Mouse (Mus musculus) thymus, adult 2 months (tissue): ENCODE results near the gene Serinc4. TPM values are rescaled to one million over a fixed set of nuclear protein-coding genes. Genes with fewer than 3 reads are reported as not detected.

Experiments used
- DNase-seq: peaks from one replicate; pipeline ENCODE4 v3.0.0; 2021
- H3K27ac ChIP-seq: fragments of 200-500 bp; 2 replicates; pipeline ENCODE4 v1.5.1; 2012; ENCODE audit warnings: low read length, control low read depth; ENCODE audit not compliant: control insufficient read depth, insufficient read depth
- H3K27me3 ChIP-seq: fragments of 200-500 bp; 2 replicates; pipeline ENCODE4 v1.6.1; 2012; ENCODE audit warnings: mild to moderate bottlenecking, low read length, moderate library complexity, mixed read lengths; ENCODE audit not compliant: control insufficient read depth, insufficient read depth
- H3K36me3 ChIP-seq: fragments of 200-500 bp; 2 replicates; pipeline ENCODE4 v1.6.1; 2012; ENCODE audit warnings: mild to moderate bottlenecking, low read length, moderate library complexity; ENCODE audit not compliant: control insufficient read depth, insufficient read depth
- H3K4me1 ChIP-seq: fragments of 200-500 bp; replicated peaks from 2 replicates; pipeline ENCODE4 v1.6.1; 2012; ENCODE audit warnings: low read length; ENCODE audit not compliant: control insufficient read depth, insufficient read depth
- H3K4me3 ChIP-seq: fragments of 200-500 bp; 2 replicates; pipeline ENCODE4 v1.5.1; 2012; ENCODE audit warnings: mild to moderate bottlenecking, low read length, control low read depth, moderate library complexity; ENCODE audit not compliant: control insufficient read depth, insufficient read depth
- CTCF ChIP-seq: fragments of 200-500 bp; IDR thresholded peaks from 2 replicates; pipeline ENCODE4 v1.5.1; 2012; ENCODE audit warnings: mild to moderate bottlenecking, control low read depth, low read length, moderate library complexity, borderline replicate concordance; ENCODE audit not compliant: control insufficient read depth, poor library complexity, insufficient read depth; ENCODE audit errors: extremely low read depth
- POLR2A ChIP-seq: fragments of 200-500 bp; IDR thresholded peaks from 2 replicates; pipeline ENCODE4 v1.6.1; 2012; ENCODE audit warnings: mild to moderate bottlenecking, low read length, control low read depth, moderate library complexity; ENCODE audit not compliant: control insufficient read depth, poor library complexity, insufficient read depth; ENCODE audit errors: extremely low read depth
- WGBS: fragments of 180-500 bp; shearing (Covaris S2); methylation state at CpG from one replicate; pipeline ENCODE4 v1.1.7; 2018; 5-methylcytosine and 5-hydroxymethylcytosine counted together
- polyA plus RNA-seq: library from polyadenylated mRNA; depleted of rRNA; stranded (reverse); fragments of >200 nt; gene quantifications from 2 replicates; pipeline ENCODE4 v1.2.3, GENCODE M21; 2012

Gene Serinc4
- polyA plus RNA-seq, 1 experiment, result 0.70 TPM

- under 1% methylated on average over 70 of the region's 74 CpGs for WGBS
These were observed 7.6 kb downstream of the Serinc4 start, which contains the start of gene Serf2 for GRCm38 (mm10) chr2:121448739-121449535. Gene Serf2, plus strand, starts transcription at chr2:121449195.

GRCm38 (mm10) chr2:121448136-121448535 is 8.4 kb downstream of the Serinc4 start:
- no peak for TF ChIP-seq POLR2A
- TF ChIP-seq CTCF, result no peak
- Histone ChIP-seq H3K27me3 (no peaks in the 10 kb centered on the region), H3K36me3 (no peaks in the 10 kb centered on the region), H3K4me1 (peaks cover 7% of the 10 kb centered on the region), H3K27ac (no peak overlapping the region), H3K4me3 (no peak overlapping the region)
- peak; percentile 51 for DNase-seq
- 15% methylated on average over 9 of the region's 9 CpGs for whole genome bisulfite sequencing

More at GRCm38 (mm10) chr2:121448739-121449535, 7.6 kb downstream of the Serinc4 start, which contains the start of gene Serf2:
- peaks cover 7% of the 10 kb centered on the region for H3K4me1 ChIP-seq
- peak within 1 kb of the TSS; percentile 49 for H3K27ac ChIP-seq
- H3K4me3 ChIP-seq, result peak within 1 kb of the TSS; percentile 69
- TF ChIP-seq CTCF (no peak), POLR2A (peak; percentile 94)
- DNase-seq, result peak; percentile 100
- no peaks in the 10 kb centered on the region for H3K27me3 ChIP-seq
- H3K36me3 ChIP-seq, result no peaks in the 10 kb centered on the region

DNA sequence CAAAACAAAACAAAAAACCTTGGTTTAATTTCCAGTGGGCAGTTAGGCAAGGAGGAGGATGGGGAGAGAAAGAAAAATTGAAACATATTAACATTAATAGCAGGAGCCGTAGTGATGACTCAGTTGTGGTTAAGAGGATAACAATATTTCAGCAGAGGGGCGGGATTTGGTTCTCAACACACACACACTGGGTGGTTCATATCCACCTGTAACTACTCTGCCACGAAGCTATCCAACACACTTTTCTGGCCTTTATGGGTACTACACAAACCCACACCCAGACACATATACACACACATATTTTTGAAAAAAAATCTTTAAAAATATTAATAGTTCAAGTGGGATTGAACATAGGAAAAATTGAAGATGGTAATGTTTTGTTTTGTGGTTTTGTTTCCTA is 9.6 kb downstream of the Serinc4 start:
- TF ChIP-seq POLR2A (no peak), CTCF (no peak)
- H3K4me1 ChIP-seq, result peaks cover 14% of the 10 kb centered on the region
- no peak overlapping the region for H3K4me3 ChIP-seq
- no peaks in the 10 kb centered on the region for H3K27me3 ChIP-seq
- no peak overlapping the region for H3K27ac ChIP-seq
- DNase-seq, result no peak
- no peaks in the 10 kb centered on the region for H3K36me3 ChIP-seq
- WGBS, result 53% methylated on average over 3 of the region's 3 CpGs

DNA sequence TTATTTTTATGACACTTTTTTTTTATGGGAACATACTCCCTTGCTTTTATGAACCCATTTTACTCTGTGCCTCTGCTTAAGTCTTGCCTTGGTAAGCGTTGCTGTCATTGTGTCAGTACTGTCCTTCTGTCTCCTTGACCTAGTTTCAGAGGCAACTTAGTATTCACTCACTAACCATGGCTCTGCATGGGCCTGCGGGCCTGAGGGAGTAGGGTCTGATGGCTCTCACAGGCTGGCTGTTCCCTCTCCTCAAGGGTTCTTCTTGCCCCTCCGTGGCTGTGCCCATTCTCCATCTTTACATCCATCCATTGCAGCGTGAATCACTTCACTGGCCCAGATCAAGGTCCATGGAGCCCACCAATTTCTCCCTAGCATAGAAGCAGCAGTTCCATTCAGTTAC is 10.1 kb downstream of the Serinc4 start:
- H3K27me3 ChIP-seq, result no peaks in the 10 kb centered on the region
- TF ChIP-seq CTCF, result no peak
- no peaks in the 10 kb centered on the region for H3K36me3 ChIP-seq
- no peak for DNase-seq
- no peak overlapping the region for H3K4me3 ChIP-seq
- peaks cover 18% of the 10 kb centered on the region for H3K4me1 ChIP-seq
- 95% methylated on average over 4 of the region's 4 CpGs for WGBS
- no peak overlapping the region for H3K27ac ChIP-seq

GRCm38 (mm10) chr2:121445117-121445516 is 11.5 kb downstream of the Serinc4 start:
- no peak for DNase-seq
- Histone ChIP-seq H3K4me1 (peaks cover 13% of the 10 kb centered on the region), H3K36me3 (no peaks in the 10 kb centered on the region), H3K4me3 (no peak overlapping the region), H3K27me3 (no peaks in the 10 kb centered on the region), H3K27ac (no peak overlapping the region)
- WGBS, result 90% methylated on average over 3 of the region's 3 CpGs
- TF ChIP-seq CTCF, result no peak
- no peak for TF ChIP-seq POLR2A

GRCm38 (mm10) chr2:121444178-121444577 is 12.4 kb downstream of the Serinc4 start, which contains the start of gene Ell3:
Gene Ell3, minus strand, starts transcription at chr2:121444278.
- DNase-seq, result no peak
- peaks cover 11% of the 10 kb centered on the region for H3K4me1 ChIP-seq
- no peaks in the 10 kb centered on the region for H3K36me3 ChIP-seq
- no peak for TF ChIP-seq POLR2A
- TF ChIP-seq CTCF, result no peak
- no peaks in the 10 kb centered on the region for H3K27me3 ChIP-seq
- 94% methylated on average over 1 of the region's 1 CpGs for WGBS
- H3K27ac ChIP-seq, result no peak within 1 kb of the TSS
- H3K4me3 ChIP-seq, result no peak within 1 kb of the TSS
